ENCODE assay signal across 8 mouse cellular contexts in the genomic region with DNA sequence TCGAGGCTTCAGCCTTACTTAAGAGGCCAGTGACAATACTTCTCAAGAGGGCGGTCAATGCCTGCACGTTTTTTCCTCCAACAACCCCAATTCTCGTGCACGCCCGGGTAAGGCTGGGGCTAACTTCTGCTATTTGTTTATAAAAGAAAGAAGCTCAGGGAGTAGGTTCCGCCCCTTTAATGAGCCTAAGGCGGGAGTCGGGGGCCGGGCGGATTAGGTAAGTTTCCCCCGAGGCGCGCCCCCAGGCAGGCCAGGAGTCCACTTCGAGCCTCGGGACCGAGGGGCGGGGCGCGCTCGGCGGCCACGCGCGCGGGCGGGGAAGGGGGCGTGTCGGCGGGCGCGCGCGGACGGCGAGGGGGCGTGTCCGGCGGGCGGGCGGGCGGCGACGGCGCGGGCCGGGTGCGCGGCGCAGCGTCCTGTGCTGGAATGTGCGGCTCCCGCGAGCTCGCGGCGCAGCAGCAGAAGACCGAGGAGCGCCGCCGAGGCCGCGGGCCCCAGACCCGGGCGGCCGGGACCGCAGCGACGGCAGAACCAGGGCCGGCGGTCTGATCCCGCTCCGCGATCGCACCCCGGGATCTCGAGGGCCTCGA. TPM values are rescaled to one million over a fixed set of nuclear protein-coding genes. Genes with fewer than 3 reads are reported as not detected.
A peak's percentile ranks its signal among the peaks of the same experiment; 100 is the strongest.
DNase-seq lines count a peak whose midpoint lies in the region; ATAC-seq and TF ChIP-seq lines count a peak whose summit lies in the region.

A gene (plus strand): TSS at position 411 of the 590 bp plus-strand sequence.

- H3K4me1 ChIP-seq in hindbrain, embryonic 14.5 days (replicated peaks; ENCODE audit: control insufficient read depth, insufficient read depth, low read length): peaks cover 4% of the 10 kb centered on the region; the same call in 1 of the 2 replicates
- no peaks in the 10 kb centered on the region for H3K4me1 ChIP-seq in small intestine, adult 2 months (ENCODE audit: control insufficient read depth, insufficient read depth, insufficient read length, low read length)

- peak; percentile 38; the same call in 1 of the 2 replicates for TF ChIP-seq POLR2A in small intestine, adult 2 months (IDR thresholded peaks at IDR 0.05; ENCODE audit: low read depth, low read length)

- peaks cover 13% of the 10 kb centered on the region; the same call in 1 of the 2 replicates for H3K36me3 ChIP-seq in hindbrain, embryonic 14.5 days (replicated peaks; ENCODE audit: control insufficient read depth, insufficient read depth)
- H3K36me3 ChIP-seq in small intestine, adult 2 months (ENCODE audit: control insufficient read depth, insufficient read depth, low read length): peaks cover 5% of the 10 kb centered on the region; the same call in 1 of the 2 replicates

- peak; percentile 91 for ATAC-seq in hindbrain, embryonic 14.5 days (ENCODE audit: low FRiP score)
- peak; percentile 62 for ATAC-seq in megakaryocyte-erythroid progenitor cell, adult 5-6 weeks (replicated peaks; ENCODE audit: low FRiP score, low TSS enrichment, poor library complexity, severe bottlenecking)

- no peaks in the 10 kb centered on the region for H3K9me3 ChIP-seq in hindbrain, embryonic 14.5 days (ENCODE audit: control insufficient read depth, low read length)

- peak within 1 kb of the TSS; percentile 84 for H3K27ac ChIP-seq in hindbrain, embryonic 14.5 days
- peak within 1 kb of the TSS; percentile 60 for H3K27ac ChIP-seq in small intestine, adult 2 months (ENCODE audit: insufficient read depth, low read depth, low read length)

- intact Hi-C loops in left cerebral cortex, postnatal 36 days (cut with DNase I): no loop called here

- WGBS in hindbrain, embryonic 14.5 days: under 1% methylated on average over 57 of the region's 78 CpGs
- WGBS in small intestine, adult 2 months: under 1% methylated on average over 76 of the region's 78 CpGs

- H3K27me3 ChIP-seq in hindbrain, embryonic 14.5 days (ENCODE audit: control insufficient read depth, insufficient read depth, low read length): 0 out of 2 replicates have a peak, but pooled peaks cover 6% of the 10 kb centered on the region
- no peaks in the 10 kb centered on the region for H3K27me3 ChIP-seq in small intestine, adult 2 months (ENCODE audit: control insufficient read depth, insufficient read depth, low read length)

- DNase-seq in layer of hippocampus, adult 11-12 months (ENCODE audit: low spot score): peak; percentile 51
- no peak for DNase-seq in layer of hippocampus, adult 9-10 months (ENCODE audit: low spot score)
- DNase-seq in cerebellum, postnatal 36 days: peak; percentile 29 to 51
- peak; percentile 60 for DNase-seq in gastrocnemius, adult 18-20 months (ENCODE audit: low spot score)
- DNase-seq in hindbrain, embryonic 14.5 days (ENCODE audit: low spot score): peak; percentile 75
- peak; percentile 33 to 42 for DNase-seq in left cerebral cortex, postnatal 36 days (ENCODE audit: low spot score in 2 of 2)

- no peak for TF ChIP-seq CTCF in small intestine, adult 2 months (IDR thresholded peaks at IDR 0.05; ENCODE audit: extremely low read depth, insufficient read length, insufficient replicate concordance, low read depth, low read length)

- peak within 1 kb of the TSS; percentile 87 for H3K4me2 ChIP-seq in hindbrain, embryonic 14.5 days (replicated peaks)

- H3K9ac ChIP-seq in hindbrain, embryonic 14.5 days: peak within 1 kb of the TSS; percentile 76

- H3K4me3 ChIP-seq in hindbrain, embryonic 14.5 days (replicated peaks; ENCODE audit: low read length): peak within 1 kb of the TSS; percentile 93
- peak within 1 kb of the TSS; percentile 93 for H3K4me3 ChIP-seq in small intestine, adult 2 months (ENCODE audit: low read depth, low read length)

RNA-seq across cellular contexts. Expression of the gene that starts here (rescaled TPM):
- 10 to 100 TPM in 1 of 2 experiments, 1 to 10 TPM in 1; 9.5 to 10.4 TPM for total RNA-seq in gastrocnemius, adult 18-20 months (2021)
- 8.4 and 8.6 TPM in 2 replicates for polyA plus RNA-seq in hindbrain, embryonic 14.5 days (2014; fragmentation: Nextera tagmentation; extraction: Ambion mirVana)
- total RNA-seq in left cerebral cortex, postnatal 36 days (2021): 1 to 10 TPM; 3.4 to 3.6 TPM
- 19.0 and 24.9 TPM in 2 replicates for total RNA-seq in megakaryocyte-erythroid progenitor cell, adult 5-6 weeks (2014; fragmentation: Nextera tagmentation)
- total RNA-seq in megakaryocyte-erythroid progenitor cell, adult 5-6 weeks (2017): 39.5 and 44.0 TPM in 2 replicates
- 1.3 and 2.5 TPM in 2 replicates for polyA plus RNA-seq in small intestine, adult 2 months (2012; rRNA removed)
